Mouse (Mus musculus): ENCODE data around the gene Fam89a. TPM values are rescaled to one million over a fixed set of nuclear protein-coding genes. Genes with fewer than 3 reads are reported as not detected.

Fam89a gene
- polyA plus RNA-seq, 2 experiments, result 2.2 to 2.5 TPM

DNA sequence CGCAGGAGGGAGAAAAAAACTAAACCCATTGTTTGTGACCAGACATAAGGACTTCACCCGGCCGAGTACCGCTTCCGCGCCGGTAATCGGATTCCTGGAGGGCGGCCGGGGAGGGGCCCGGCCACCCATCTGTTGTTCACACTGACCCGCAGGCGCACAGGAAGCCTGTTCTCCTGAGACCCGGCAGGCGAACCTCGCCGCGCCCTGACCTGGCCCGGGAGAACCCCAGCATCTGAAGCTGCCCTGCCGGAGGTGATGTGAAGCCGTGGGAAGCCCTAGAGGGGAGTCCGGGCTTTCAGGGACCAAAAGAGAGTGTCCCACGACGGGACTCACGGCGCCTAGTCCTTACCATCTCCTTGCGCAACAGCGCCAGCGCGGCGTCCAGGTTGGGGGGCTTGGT is 441 bp downstream of the Fam89a start:
- H3K27ac ChIP-seq, result no peak overlapping the region

GRCm38 (mm10) chr8:124746661-124747060 is 5.0 kb downstream of the Fam89a start:
- Histone ChIP-seq H3K9ac (replicated peaks) (no peak overlapping the region), H3K27ac (no peak overlapping the region), H3K4me1 (replicated peaks; ENCODE audit: control insufficient read depth in 2 of 2, insufficient read depth in 2 of 2, low read length in 1 of 2) (peaks cover 0 to 10% of the 10 kb centered on the region in 2 experiments; a peak in 2 of 4 replicates), H3K4me2 (ENCODE audit: low read depth) (no peak overlapping the region), H3K9me3 (ENCODE audit: control insufficient read depth, low read length) (no peaks in the 10 kb centered on the region), H3K36me3 (replicated peaks; ENCODE audit: control insufficient read depth, insufficient read depth, low read depth) (no peaks in the 10 kb centered on the region), H3K27me3 (ENCODE audit: control insufficient read depth, insufficient read depth, low read length) (peaks cover 22% of the 10 kb centered on the region), H3K4me3 (ENCODE audit: insufficient read depth in 1 of 2, low read depth in 2 of 2, low read length in 2 of 2) (no peak overlapping the region)
- 59% methylated on average over 13 of the region's 13 CpGs for WGBS (ENCODE audit: insufficient replicate concordance)
- DNase-seq (ENCODE audit: low read depth in 3 of 3, low spot score in 3 of 3) (no peak), ATAC-seq (ENCODE audit: insufficient read depth) (no peak)
- TF ChIP-seq CTCF (IDR thresholded peaks at IDR 0.05; ENCODE audit: low read depth) (no peak), EP300 (IDR thresholded peaks at IDR 0.05; ENCODE audit: low read depth) (no peak)

More for the DNA sequence above, 441 bp downstream of the Fam89a start:
- ATAC-seq (ENCODE audit: insufficient read depth) (no peak), DNase-seq (ENCODE audit: low read depth in 3 of 3, low spot score in 3 of 3) (no peak)
- TF ChIP-seq EP300 (IDR thresholded peaks at IDR 0.05; ENCODE audit: low read depth), result no peak
- TF ChIP-seq CTCF (IDR thresholded peaks at IDR 0.05; ENCODE audit: low read depth), result no peak
- WGBS (ENCODE audit: insufficient replicate concordance), result 1% methylated on average over 31 of the region's 31 CpGs
- Histone ChIP-seq H3K9ac (replicated peaks) (no peak overlapping the region), H3K4me1 (replicated peaks; ENCODE audit: control insufficient read depth in 2 of 2, insufficient read depth in 2 of 2, low read length in 1 of 2) (peaks cover 0 to 14% of the 10 kb centered on the region in 2 experiments; a peak in 2 of 4 replicates), H3K36me3 (replicated peaks; ENCODE audit: control insufficient read depth, insufficient read depth, low read depth) (no peaks in the 10 kb centered on the region), H3K4me3 (ENCODE audit: insufficient read depth in 1 of 2, low read depth in 2 of 2, low read length in 2 of 2) (peak overlapping the region; percentile 48 to 57), H3K9me3 (ENCODE audit: control insufficient read depth, low read length) (no peaks in the 10 kb centered on the region), H3K4me2 (ENCODE audit: low read depth) (peak overlapping the region; percentile 63), H3K27me3 (ENCODE audit: control insufficient read depth, insufficient read depth, low read length) (peaks cover 40% of the 10 kb centered on the region)

- Histone ChIP-seq H3K9me3 (ENCODE audit: control insufficient read depth, low read length) (no peaks in the 10 kb centered on the region), H3K4me2 (ENCODE audit: low read depth) (no peak overlapping the region), H3K36me3 (replicated peaks; ENCODE audit: control insufficient read depth, insufficient read depth, low read depth) (no peaks in the 10 kb centered on the region), H3K4me3 (ENCODE audit: insufficient read depth in 1 of 2, low read depth in 2 of 2, low read length in 2 of 2) (no peak overlapping the region), H3K27ac (no peak overlapping the region), H3K4me1 (replicated peaks; ENCODE audit: control insufficient read depth in 2 of 2, insufficient read depth in 2 of 2, low read length in 1 of 2) (peaks cover 0 to 3% of the 10 kb centered on the region in 2 experiments; a peak in 1 of 4 replicates), H3K9ac (replicated peaks) (no peak overlapping the region), H3K27me3 (ENCODE audit: control insufficient read depth, insufficient read depth, low read length) (no peaks in the 10 kb centered on the region)
- DNase-seq (ENCODE audit: low read depth in 3 of 3, low spot score in 3 of 3), result no peak
- 66% methylated on average over 1 of the region's 1 CpGs for WGBS (ENCODE audit: insufficient replicate concordance)
- no peak for ATAC-seq (ENCODE audit: insufficient read depth)
- peak; percentile 67 for TF ChIP-seq CTCF (IDR thresholded peaks at IDR 0.05; ENCODE audit: low read depth)
- TF ChIP-seq EP300 (IDR thresholded peaks at IDR 0.05; ENCODE audit: low read depth), result no peak
These were observed 12.4 kb downstream of the Fam89a start for GRCm38 (mm10) chr8:124739268-124739667.

DNA sequence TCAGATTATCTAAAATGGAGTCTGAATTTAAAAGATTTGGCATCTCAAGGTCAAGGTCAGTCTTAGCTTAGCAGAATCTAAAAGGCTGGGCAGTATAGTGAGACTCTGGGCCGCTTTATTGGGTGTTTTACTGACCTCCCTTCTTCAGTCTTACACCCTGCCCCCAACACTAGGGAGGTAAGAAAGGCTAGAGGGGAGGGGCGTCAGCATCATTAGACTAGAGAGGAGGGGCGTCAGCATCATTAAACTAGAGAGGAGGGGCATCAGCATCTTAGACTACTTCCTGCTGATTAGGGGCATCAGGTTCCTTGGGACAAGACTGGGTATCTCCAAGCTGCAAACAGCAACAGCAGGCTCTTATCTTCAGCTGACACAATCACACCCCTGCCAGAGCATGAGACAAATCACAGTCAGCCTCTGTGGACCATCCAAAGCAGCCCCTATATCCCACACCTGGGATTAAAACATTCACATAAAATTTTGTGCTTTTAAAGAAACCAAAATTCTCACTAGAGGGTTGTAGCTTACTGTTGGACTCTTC is 16.2 kb downstream of the Fam89a start:
- DNase-seq (ENCODE audit: low read depth in 3 of 3, low spot score in 3 of 3), result no peak
- no peak for ATAC-seq (ENCODE audit: insufficient read depth)
- Histone ChIP-seq H3K27ac (no peak overlapping the region), H3K9me3 (ENCODE audit: control insufficient read depth, low read length) (no peaks in the 10 kb centered on the region), H3K9ac (replicated peaks) (no peak overlapping the region), H3K27me3 (ENCODE audit: control insufficient read depth, insufficient read depth, low read length) (no peaks in the 10 kb centered on the region), H3K4me1 (replicated peaks; ENCODE audit: control insufficient read depth in 2 of 2, insufficient read depth in 2 of 2, low read length in 1 of 2) (no peaks in the 10 kb centered on the region), H3K4me3 (ENCODE audit: insufficient read depth in 1 of 2, low read depth in 2 of 2, low read length in 2 of 2) (no peak overlapping the region), H3K36me3 (replicated peaks; ENCODE audit: control insufficient read depth, insufficient read depth, low read depth) (no peaks in the 10 kb centered on the region; the same call in 1 of the 2 replicates), H3K4me2 (ENCODE audit: low read depth) (no peak overlapping the region)
- 77% methylated on average over 3 of the region's 3 CpGs for WGBS (ENCODE audit: insufficient replicate concordance)
- TF ChIP-seq CTCF (IDR thresholded peaks at IDR 0.05; ENCODE audit: low read depth) (no peak), EP300 (IDR thresholded peaks at IDR 0.05; ENCODE audit: low read depth) (no peak)

DNA sequence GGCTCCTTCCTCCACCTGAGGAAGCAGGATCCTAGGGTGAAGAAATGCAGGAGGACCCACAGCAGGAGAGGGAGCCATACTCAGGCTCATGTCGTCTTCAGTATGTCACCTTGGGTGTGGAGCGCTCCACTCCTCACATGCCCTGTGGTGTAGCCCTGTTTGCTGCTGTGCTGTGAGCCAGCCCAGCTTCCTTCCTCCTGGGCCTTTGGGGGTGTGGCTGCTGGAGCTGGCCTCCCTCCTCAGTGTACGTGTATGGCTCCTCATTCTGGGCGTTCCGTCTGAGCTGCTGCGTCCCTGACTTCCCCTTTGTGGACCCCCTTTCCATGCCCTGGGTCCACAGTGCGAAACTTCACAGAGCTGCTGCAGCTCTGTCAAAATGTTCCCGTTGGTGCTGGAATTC is 18.8 kb downstream of the Fam89a start:
- no peak for ATAC-seq (ENCODE audit: insufficient read depth)

More for the DNA sequence above, 18.8 kb downstream of the Fam89a start:
- H3K36me3 ChIP-seq (replicated peaks; ENCODE audit: control insufficient read depth, insufficient read depth, low read depth), result no peaks in the 10 kb centered on the region; the same call in 1 of the 2 replicates
- no peak overlapping the region for H3K9ac ChIP-seq (replicated peaks)
- no peak for DNase-seq (ENCODE audit: low read depth in 3 of 3, low spot score in 3 of 3)
- WGBS (ENCODE audit: insufficient replicate concordance), result 58% methylated on average over 8 of the region's 8 CpGs
- H3K4me3 ChIP-seq (ENCODE audit: insufficient read depth in 1 of 2, low read depth in 2 of 2, low read length in 2 of 2), result no peak overlapping the region
- H3K4me2 ChIP-seq (ENCODE audit: low read depth), result no peak overlapping the region
- no peak overlapping the region for H3K27ac ChIP-seq
- no peaks in the 10 kb centered on the region for H3K4me1 ChIP-seq (replicated peaks; ENCODE audit: control insufficient read depth in 2 of 2, insufficient read depth in 2 of 2, low read length in 1 of 2)
- H3K9me3 ChIP-seq (ENCODE audit: control insufficient read depth, low read length), result no peaks in the 10 kb centered on the region
- H3K27me3 ChIP-seq (ENCODE audit: control insufficient read depth, insufficient read depth, low read length), result no peaks in the 10 kb centered on the region
- TF ChIP-seq CTCF (IDR thresholded peaks at IDR 0.05; ENCODE audit: low read depth) (no peak), EP300 (IDR thresholded peaks at IDR 0.05; ENCODE audit: low read depth) (no peak)
